Mouse (Mus musculus): ENCODE results near the gene Snrnp25. TPM values are rescaled to one million over a fixed set of nuclear protein-coding genes. Genes with fewer than 3 reads are reported as not detected.

Gene Snrnp25
- polyA plus RNA-seq, 1 experiment from 2014 or later = 93.1 TPM

DNA sequence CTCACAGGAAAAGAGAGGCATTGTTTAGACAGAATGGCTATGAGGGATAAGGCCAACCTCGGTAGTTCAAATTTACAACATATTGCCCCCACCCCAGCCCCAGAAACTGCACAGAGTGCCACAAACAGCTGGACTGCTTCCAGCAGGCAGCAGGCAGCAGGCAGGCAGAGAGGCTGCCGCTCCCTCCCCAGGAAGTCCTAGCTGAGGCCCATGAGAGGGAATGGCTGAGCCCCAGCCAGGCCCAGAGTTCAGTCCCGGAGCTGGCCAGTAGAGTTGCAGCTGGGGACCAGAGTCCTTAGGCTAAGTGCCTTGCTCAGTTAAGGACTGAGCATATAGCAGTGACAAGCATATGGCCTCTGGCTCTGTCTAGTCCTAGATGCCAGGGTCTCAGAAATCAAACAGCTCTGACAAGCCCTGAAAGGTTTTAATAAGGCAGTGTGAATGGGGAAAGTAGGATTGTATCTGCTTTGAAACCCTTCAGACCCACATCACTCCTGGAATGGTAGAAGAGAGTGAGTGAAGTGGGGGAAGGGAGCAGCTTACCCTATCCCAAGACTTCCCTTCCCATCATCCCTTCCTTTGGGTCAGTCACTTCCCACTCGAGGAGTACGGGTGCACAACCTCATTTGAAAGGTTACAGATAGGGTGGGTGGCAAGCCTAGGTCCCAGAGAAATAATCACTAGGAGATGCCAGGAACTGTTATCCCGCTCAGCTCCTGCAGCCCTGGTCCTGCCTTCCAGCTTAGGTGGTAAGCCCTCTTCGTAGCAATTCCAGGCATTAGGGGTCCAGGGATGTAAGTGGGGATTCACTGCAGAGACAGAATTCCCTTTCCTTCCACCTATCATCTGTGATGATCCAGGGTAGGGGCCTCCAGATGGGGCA is 20.2 kb downstream of the Snrnp25 start:
- peak overlapping the region; percentile 92 for H3K4me2 ChIP-seq
- ATAC-seq (ENCODE audit: low read depth) (no peak), DNase-seq (no peak)
- H3K4me3 ChIP-seq (replicated peaks) = peak overlapping the region; percentile 84
- peaks cover 78% of the 10 kb centered on the region for H3K4me1 ChIP-seq (replicated peaks)
- H3K36me3 ChIP-seq = peaks cover 26% of the 10 kb centered on the region
- peaks cover 54% of the 10 kb centered on the region for H3K27me3 ChIP-seq
- H3K27ac ChIP-seq = peak overlapping the region; percentile 44
- H3K9me3 ChIP-seq (replicated peaks) = no peaks in the 10 kb centered on the region
- 0 out of 2 replicates have a peak overlapping the region, but pooled peaks have one; percentile 17 for H3K9ac ChIP-seq
- WGBS (ENCODE audit: insufficient replicate concordance) = 47% methylated on average over 7 of the region's 7 CpGs

DNA sequence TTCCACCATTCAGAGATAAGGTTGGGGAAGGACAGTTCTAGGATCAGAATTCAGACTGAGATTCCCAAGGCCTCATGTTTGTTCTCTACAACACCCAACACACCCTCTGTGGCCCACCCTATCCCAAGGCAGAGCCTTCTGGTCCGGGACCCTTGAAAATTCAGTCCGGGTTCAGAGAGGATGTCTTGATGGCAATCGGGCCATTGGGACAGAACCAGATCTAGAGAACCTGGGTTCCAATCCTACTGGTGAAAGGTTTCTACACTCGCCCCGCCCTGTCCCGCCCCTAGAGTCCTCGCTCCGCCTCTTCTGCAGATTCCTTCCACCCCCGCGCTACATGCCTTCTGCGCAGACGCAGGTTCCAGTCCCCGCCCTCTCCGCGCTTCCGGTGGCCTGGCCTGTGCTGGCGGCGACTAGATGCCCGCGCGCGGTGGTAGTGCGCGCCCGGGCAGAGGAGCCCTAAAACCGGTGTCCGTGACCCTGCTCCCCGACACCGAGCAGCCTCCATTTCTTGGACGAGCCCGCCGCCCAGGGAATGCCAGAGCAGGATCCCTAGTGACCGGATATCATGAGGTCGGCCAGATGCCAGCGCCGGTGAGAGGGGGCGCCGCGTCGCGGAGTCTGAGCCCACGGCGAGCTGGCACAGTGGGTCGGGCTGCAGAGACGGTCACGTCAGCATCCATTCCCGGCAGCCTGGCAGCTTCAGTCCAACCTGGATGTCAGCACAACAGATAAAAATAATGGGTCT is 21.1 kb downstream of the Snrnp25 start, which contains the start of gene Mpg:
Mpg (plus strand) TSS at position 382 of the 748 bp plus-strand sequence.
- H3K4me1 ChIP-seq (replicated peaks) = peaks cover 76% of the 10 kb centered on the region
- peaks cover 34% of the 10 kb centered on the region for H3K36me3 ChIP-seq
- peak within 1 kb of the TSS; percentile 84 for H3K27ac ChIP-seq
- H3K9ac ChIP-seq = peak within 1 kb of the TSS; percentile 95
- DNase-seq = peak; percentile 87
- 3% methylated on average over 47 of the region's 47 CpGs for WGBS (ENCODE audit: insufficient replicate concordance)
- peaks cover 46% of the 10 kb centered on the region for H3K27me3 ChIP-seq
- peak within 1 kb of the TSS; percentile 92 for H3K4me2 ChIP-seq
- peak within 1 kb of the TSS; percentile 84 for H3K4me3 ChIP-seq (replicated peaks)
- ATAC-seq (ENCODE audit: low read depth) = peak; percentile 90
- no peaks in the 10 kb centered on the region for H3K9me3 ChIP-seq (replicated peaks)

DNA sequence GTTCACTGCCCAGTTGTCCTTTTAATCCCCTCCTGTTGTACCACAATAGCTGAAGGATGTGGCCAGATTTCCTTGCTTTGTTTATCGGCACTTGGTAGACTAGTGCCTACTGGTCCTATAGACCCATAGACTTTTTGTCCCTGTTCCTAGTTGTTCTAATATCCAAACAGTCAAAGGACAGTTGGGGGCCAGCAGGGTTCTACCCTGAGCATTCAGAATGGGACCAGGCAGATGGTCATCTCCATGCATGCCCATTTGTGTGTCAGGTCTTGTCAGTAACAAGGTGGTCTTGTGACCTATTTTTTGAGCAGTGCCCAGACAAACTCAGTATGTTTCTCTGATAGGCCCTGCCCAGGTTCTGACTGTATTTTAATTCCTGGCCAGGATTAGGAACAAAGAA is 21.8 kb downstream of the Snrnp25 start:
- no peak for DNase-seq
- Histone ChIP-seq H3K27me3 (peaks cover 38% of the 10 kb centered on the region), H3K9me3 (replicated peaks) (no peaks in the 10 kb centered on the region), H3K27ac (peak overlapping the region; percentile 84), H3K9ac (peak overlapping the region; percentile 95), H3K4me1 (replicated peaks) (peaks cover 69% of the 10 kb centered on the region), H3K4me3 (replicated peaks) (peak overlapping the region; percentile 84), H3K36me3 (peaks cover 41% of the 10 kb centered on the region), H3K4me2 (peak overlapping the region; percentile 92)
- ATAC-seq (ENCODE audit: low read depth) = no peak
- 22% methylated on average over 1 of the region's 1 CpGs for WGBS (ENCODE audit: insufficient replicate concordance)

DNA sequence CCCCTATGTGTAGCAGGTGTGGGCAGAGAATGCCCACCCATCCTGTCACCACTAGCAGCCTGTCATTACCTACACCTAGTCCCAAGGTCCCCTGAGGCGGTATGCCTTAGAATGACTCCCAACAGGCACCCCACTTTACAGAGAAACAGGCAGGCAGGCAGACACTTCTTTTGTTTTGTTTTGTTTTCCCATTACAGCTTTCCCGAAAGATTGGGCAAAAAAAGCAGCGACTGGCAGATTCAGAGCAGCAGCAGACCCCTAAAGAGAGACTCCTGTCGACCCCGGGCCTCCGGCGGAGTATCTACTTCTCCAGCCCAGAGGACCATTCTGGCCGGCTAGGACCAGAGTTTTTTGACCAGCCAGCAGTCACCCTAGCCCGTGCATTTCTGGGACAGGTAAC is 22.3 kb downstream of the Snrnp25 start:
- Histone ChIP-seq H3K36me3 (peaks cover 46% of the 10 kb centered on the region), H3K4me1 (replicated peaks) (peaks cover 64% of the 10 kb centered on the region), H3K9ac (peak overlapping the region; percentile 95), H3K4me3 (replicated peaks) (peak overlapping the region; percentile 84), H3K9me3 (replicated peaks) (no peaks in the 10 kb centered on the region), H3K4me2 (peak overlapping the region; percentile 92), H3K27me3 (peaks cover 33% of the 10 kb centered on the region), H3K27ac (peak overlapping the region; percentile 84)
- WGBS (ENCODE audit: insufficient replicate concordance) = 92% methylated on average over 9 of the region's 9 CpGs
- no peak for DNase-seq
- ATAC-seq (ENCODE audit: low read depth) = no peak

DNA sequence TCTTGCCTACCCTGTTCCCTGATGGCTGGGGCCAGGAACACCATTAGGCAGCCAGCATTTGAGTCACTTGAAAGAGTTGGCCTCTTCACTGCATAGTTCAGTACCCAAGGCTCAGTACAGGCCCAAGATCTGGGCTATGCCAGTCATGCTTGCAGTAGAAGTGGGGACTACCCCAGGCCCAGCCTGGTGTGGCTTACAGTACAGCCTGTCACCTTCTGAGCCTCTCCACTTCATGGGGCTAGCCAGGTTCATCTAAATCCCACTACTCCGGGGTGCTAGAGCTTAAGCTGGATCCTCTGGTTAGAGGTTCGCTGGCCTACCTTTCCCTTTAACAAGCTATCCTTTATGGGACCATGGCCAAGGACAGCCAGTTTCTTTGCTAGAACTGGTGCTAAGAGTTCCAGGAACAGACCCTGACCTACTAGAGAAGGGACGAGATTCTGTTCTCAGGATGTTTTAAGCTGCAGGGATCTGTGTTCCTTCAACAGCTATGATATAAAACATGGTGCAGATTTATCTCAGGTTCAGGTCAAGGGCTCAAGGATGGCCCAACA is 23.2 kb downstream of the Snrnp25 start:
- Histone ChIP-seq H3K4me2 (peak overlapping the region; percentile 92; the same call in 1 of the 2 replicates), H3K9me3 (replicated peaks) (no peaks in the 10 kb centered on the region), H3K36me3 (peaks cover 55% of the 10 kb centered on the region), H3K4me3 (replicated peaks) (no peak overlapping the region), H3K27me3 (peaks cover 25% of the 10 kb centered on the region), H3K4me1 (replicated peaks) (peaks cover 56% of the 10 kb centered on the region), H3K27ac (peak overlapping the region; percentile 84), H3K9ac (peak overlapping the region; percentile 95; the same call in 1 of the 2 replicates)
- WGBS (ENCODE audit: insufficient replicate concordance) = 80% methylated on average over 3 of the region's 3 CpGs
- ATAC-seq (ENCODE audit: low read depth) (no peak), DNase-seq (no peak)

DNA sequence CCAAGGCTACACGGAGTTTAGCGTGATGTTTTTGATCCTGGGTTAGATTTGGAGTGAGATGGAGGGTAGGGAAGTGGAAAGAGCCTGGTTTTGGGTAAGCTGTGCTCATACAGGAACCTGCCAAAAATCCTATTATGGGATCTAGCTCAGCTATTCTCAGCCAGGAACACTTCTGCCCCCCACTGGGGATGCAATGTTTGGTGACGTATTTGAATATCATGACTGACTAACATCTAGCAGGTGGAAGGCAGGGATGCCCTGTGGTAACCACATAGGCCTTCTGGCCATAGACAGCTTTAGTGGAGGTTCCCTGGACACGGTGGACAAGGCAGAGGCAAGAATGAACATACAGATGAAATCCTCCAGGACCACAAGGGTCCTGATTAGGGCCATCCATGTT is 25.0 kb downstream of the Snrnp25 start:
- no peak for ATAC-seq (ENCODE audit: low read depth)
- Histone ChIP-seq H3K4me1 (replicated peaks) (peaks cover 39% of the 10 kb centered on the region), H3K36me3 (peaks cover 73% of the 10 kb centered on the region), H3K9me3 (replicated peaks) (no peaks in the 10 kb centered on the region), H3K27ac (peak overlapping the region; percentile 47), H3K9ac (no peak overlapping the region), H3K27me3 (peaks cover 6% of the 10 kb centered on the region), H3K4me2 (no peak overlapping the region), H3K4me3 (replicated peaks) (no peak overlapping the region)
- DNase-seq = no peak
- 78% methylated on average over 4 of the region's 4 CpGs for WGBS (ENCODE audit: insufficient replicate concordance)

DNA sequence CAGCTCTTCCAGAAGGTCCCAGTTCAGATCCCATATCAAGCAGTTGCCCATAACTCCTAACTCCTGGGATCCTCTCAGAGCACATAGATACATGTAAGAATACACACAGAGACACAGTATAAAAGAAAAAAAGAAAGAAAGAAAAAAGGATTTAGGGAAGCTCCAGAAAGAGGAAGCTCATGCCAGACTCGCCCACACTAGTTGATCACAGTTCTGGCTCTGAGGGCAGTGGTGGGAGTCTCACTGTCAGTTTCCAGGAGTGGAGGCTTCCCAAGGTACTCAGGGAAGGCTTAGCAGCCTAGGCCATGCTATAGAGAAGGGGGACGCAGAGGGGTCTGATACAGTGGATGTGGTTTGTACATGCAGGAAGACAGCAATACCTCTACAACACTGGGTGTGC is 25.9 kb downstream of the Snrnp25 start:
- H3K27ac ChIP-seq = peak overlapping the region; percentile 47
- WGBS (ENCODE audit: insufficient replicate concordance) = 74% methylated on average over 2 of the region's 2 CpGs
- H3K4me2 ChIP-seq = no peak overlapping the region
- no peak for DNase-seq
- ATAC-seq (ENCODE audit: low read depth) = no peak
- no peaks in the 10 kb centered on the region for H3K9me3 ChIP-seq (replicated peaks)
- no peak overlapping the region for H3K9ac ChIP-seq
- H3K4me1 ChIP-seq (replicated peaks) = peaks cover 37% of the 10 kb centered on the region
- H3K4me3 ChIP-seq (replicated peaks) = no peak overlapping the region
- H3K27me3 ChIP-seq = no peaks in the 10 kb centered on the region
- peaks cover 82% of the 10 kb centered on the region for H3K36me3 ChIP-seq

DNA sequence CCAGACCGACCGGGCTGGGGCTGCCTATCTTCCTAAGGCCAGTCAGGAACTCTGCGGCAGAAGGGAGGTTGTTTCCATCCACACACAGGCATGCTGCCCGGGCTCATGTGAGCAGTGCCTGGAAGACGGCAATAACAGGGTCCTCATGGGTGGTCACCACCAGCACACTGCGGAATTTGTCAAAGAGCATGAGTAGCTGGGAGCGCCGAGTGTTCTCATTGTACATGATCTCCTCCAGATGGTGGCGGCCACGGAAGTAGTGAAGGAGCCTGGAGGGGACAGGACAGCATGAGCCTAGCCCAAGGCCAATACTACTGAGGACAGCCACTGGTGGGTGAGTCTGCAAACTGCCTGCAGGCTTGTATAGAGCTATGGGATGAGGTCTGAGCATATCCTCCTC is 27.6 kb downstream of the Snrnp25 start:
- no peaks in the 10 kb centered on the region for H3K27me3 ChIP-seq
- no peak for DNase-seq
- H3K9ac ChIP-seq = no peak overlapping the region
- peaks cover 35% of the 10 kb centered on the region for H3K4me1 ChIP-seq (replicated peaks)
- no peak overlapping the region for H3K4me2 ChIP-seq
- WGBS (ENCODE audit: insufficient replicate concordance) = 89% methylated on average over 10 of the region's 10 CpGs
- peaks cover 99% of the 10 kb centered on the region for H3K36me3 ChIP-seq
- ATAC-seq (ENCODE audit: low read depth) = no peak
- no peak overlapping the region; the same call in 1 of the 2 replicates for H3K27ac ChIP-seq
- H3K9me3 ChIP-seq (replicated peaks) = no peaks in the 10 kb centered on the region
- H3K4me3 ChIP-seq (replicated peaks) = no peak overlapping the region

DNA sequence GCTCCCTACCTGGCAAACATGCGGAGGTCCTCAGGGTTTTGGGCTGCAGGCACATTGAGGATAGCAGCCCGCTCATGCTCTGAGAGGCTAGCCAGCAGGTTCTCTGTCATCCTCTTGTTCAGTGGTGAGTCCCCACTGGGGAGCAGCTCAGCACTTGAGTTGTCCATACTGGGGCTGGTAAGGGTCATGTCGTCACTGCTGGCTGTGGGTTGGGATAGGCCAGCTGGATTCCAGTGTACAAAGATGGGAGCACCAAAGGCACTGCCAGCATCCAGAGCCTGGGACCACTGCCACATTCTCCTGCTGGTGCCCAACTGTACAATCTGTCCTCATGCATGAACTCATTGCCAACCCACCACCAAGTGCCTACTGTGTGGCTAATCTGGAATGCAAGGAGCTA is 28.7 kb downstream of the Snrnp25 start:
- H3K4me2 ChIP-seq = no peak overlapping the region
- H3K9ac ChIP-seq = peak overlapping the region; percentile 18; the same call in 1 of the 2 replicates
- H3K27me3 ChIP-seq = no peaks in the 10 kb centered on the region
- H3K9me3 ChIP-seq (replicated peaks) = no peaks in the 10 kb centered on the region
- DNase-seq (no peak), ATAC-seq (ENCODE audit: low read depth) (no peak)
- WGBS (ENCODE audit: insufficient replicate concordance) = 94% methylated on average over 3 of the region's 3 CpGs
- H3K4me3 ChIP-seq (replicated peaks) = no peak overlapping the region
- H3K36me3 ChIP-seq = peaks cover 97% of the 10 kb centered on the region
- peaks cover 38% of the 10 kb centered on the region for H3K4me1 ChIP-seq (replicated peaks)
- peak overlapping the region; percentile 27; the same call in 1 of the 2 replicates for H3K27ac ChIP-seq

DNA sequence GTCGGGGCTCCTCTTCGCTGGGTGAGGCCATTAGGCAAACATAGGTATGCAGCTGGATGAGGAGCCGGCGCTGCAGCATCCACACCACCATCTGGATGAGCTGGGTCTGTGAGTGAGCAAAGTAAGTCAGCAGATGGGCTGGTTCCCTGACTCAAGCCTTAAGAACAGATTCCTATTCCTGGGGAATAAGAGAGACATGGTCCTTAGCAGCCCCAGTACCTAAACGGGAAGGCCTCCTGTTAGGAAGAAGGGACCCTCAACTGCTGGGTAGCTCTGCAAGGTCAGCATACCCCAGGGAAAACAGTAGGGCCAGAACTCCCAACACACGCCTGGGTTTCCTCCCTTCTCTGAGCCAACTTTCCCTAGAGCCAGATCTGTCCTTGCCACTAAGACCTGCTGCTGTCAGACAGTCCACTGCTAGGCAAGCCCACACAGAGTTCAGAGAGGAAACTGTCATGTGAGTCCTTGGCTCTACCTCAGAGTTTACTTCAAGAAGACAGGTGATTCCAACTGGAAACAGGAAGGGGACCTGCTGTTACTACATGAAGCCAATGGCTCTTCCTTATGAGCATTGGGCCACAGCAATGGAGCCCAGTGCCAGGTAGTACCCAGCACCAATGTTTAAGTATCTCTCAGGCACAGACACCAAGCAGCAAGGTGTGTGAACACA is 29.7 kb downstream of the Snrnp25 start:
- H3K4me1 ChIP-seq (replicated peaks) = peaks cover 47% of the 10 kb centered on the region
- peaks cover 98% of the 10 kb centered on the region for H3K36me3 ChIP-seq
- peak overlapping the region; percentile 24; the same call in 1 of the 2 replicates for H3K9ac ChIP-seq
- H3K27ac ChIP-seq = peak overlapping the region; percentile 97
- H3K4me2 ChIP-seq = no peak overlapping the region
- 88% methylated on average over 6 of the region's 6 CpGs for WGBS (ENCODE audit: insufficient replicate concordance)
- no peak overlapping the region for H3K4me3 ChIP-seq (replicated peaks)
- no peak for ATAC-seq (ENCODE audit: low read depth)
- no peaks in the 10 kb centered on the region for H3K27me3 ChIP-seq
- no peaks in the 10 kb centered on the region for H3K9me3 ChIP-seq (replicated peaks)
- no peak for DNase-seq
